Mouse (Mus musculus) C2C12 (cell line): ENCODE measurements at regions not wholly inside any gene's neighbourhood (a gene's known extent, or its start where the extent isn't known, plus 50 kb on each side); places are given as distances from the start of the nearest gene placed in this dataset.
A peak's percentile ranks its signal among the peaks of the same experiment; 100 is the strongest.

Experiments
- H3K27me3 ChIP-seq: one replicate; pipeline ENCODE4 v1.6.1; 2011; ENCODE audit not compliant: control insufficient read depth, insufficient read depth, insufficient read length
- H3K36me3 ChIP-seq: one replicate; pipeline ENCODE4 v1.6.1; 2011; ENCODE audit not compliant: control insufficient read depth, insufficient read depth
- H3K4me3 ChIP-seq: one replicate; pipeline ENCODE4 v1.5.1; 2011; ENCODE audit warnings: mild to moderate bottlenecking, control low read depth; ENCODE audit not compliant: poor library complexity, insufficient read depth, severe bottlenecking
- H3K79me2 ChIP-seq: one replicate; pipeline ENCODE4 v1.6.1; 2011; ENCODE audit not compliant: control insufficient read depth, insufficient read depth
- H3K79me3 ChIP-seq: one replicate; pipeline ENCODE4 v1.6.1; 2011; ENCODE audit warnings: low read depth, control low read depth
- H3ac ChIP-seq: one replicate; pipeline ENCODE3; 2011; ENCODE audit warnings: low read depth; ENCODE audit not compliant: control insufficient read depth, insufficient read length
- CEBPB ChIP-seq: IDR thresholded peaks from one replicate; pipeline ENCODE4 v1.6.1; 2011; ENCODE audit warnings: low read depth, mild to moderate bottlenecking, control low read depth, moderate library complexity
- CTCF ChIP-seq: IDR thresholded peaks from one replicate; pipeline ENCODE4 v1.5.1; 2011; ENCODE audit not compliant: control insufficient read depth, insufficient read depth, insufficient read length
- FOSL1 ChIP-seq: IDR thresholded peaks from one replicate; pipeline ENCODE4 v1.8.0; 2011; ENCODE audit warnings: mild to moderate bottlenecking, low read length; ENCODE audit not compliant: poor library complexity, insufficient read depth, severe bottlenecking
- MAX ChIP-seq: IDR thresholded peaks from one replicate; pipeline ENCODE4 v1.6.1; 2011; ENCODE audit warnings: mild to moderate bottlenecking, control low read depth
- MYOD1 ChIP-seq: IDR thresholded peaks from one replicate; pipeline ENCODE4 v1.6.1; 2011; ENCODE audit warnings: low read depth; ENCODE audit not compliant: control insufficient read depth, insufficient read length
- MYOG ChIP-seq: IDR thresholded peaks from one replicate; pipeline ENCODE4 v1.6.1; 2011; ENCODE audit not compliant: control insufficient read depth, insufficient read length; ENCODE audit errors: extremely low read depth
- USF1 ChIP-seq: IDR thresholded peaks from one replicate; pipeline ENCODE4 v1.6.1; 2011; ENCODE audit warnings: low read depth, mild to moderate bottlenecking, control low read depth, moderate library complexity

- Histone ChIP-seq H3K79me2 (no peaks in the 10 kb centered on the region), H3K36me3 (no peaks in the 10 kb centered on the region), H3K4me3 (no peak overlapping the region), H3ac (no peak overlapping the region), H3K27me3 (no peaks in the 10 kb centered on the region), H3K79me3 (no peaks in the 10 kb centered on the region)
- no peak for TF ChIP-seq CTCF
- no peak for TF ChIP-seq MYOG
- no peak for TF ChIP-seq MAX
- TF ChIP-seq FOSL1: no peak
- no peak for TF ChIP-seq MYOD1
- TF ChIP-seq USF1: no peak
- no peak for TF ChIP-seq CEBPB
Measured at GRCm38 (mm10) chr13:5315011-5315410, 546.3 kb upstream of the Klf6 start.

- no peak overlapping the region for H3ac ChIP-seq
- TF ChIP-seq CTCF (no peak), USF1 (no peak), FOSL1 (no peak), MYOG (no peak), MAX (no peak), CEBPB (no peak), MYOD1 (no peak)
Measured at GRCm38 (mm10) chr13:5317941-5318856, 543.1 kb upstream of the Klf6 start.

GRCm38 (mm10) chr13:5345712-5346111 lies 515.6 kb upstream of the Klf6 start:
- H3K79me2 ChIP-seq: no peaks in the 10 kb centered on the region
- TF ChIP-seq FOSL1 (peak; percentile 88), MYOD1 (no peak), MAX (peak; percentile 25), MYOG (no peak), USF1 (peak; percentile 22), CTCF (no peak), CEBPB (peak; percentile 20)
- H3K79me3 ChIP-seq: no peaks in the 10 kb centered on the region
- H3ac ChIP-seq: no peak overlapping the region
- no peak overlapping the region for H3K4me3 ChIP-seq
- H3K36me3 ChIP-seq: no peaks in the 10 kb centered on the region
- H3K27me3 ChIP-seq: no peaks in the 10 kb centered on the region

More at GRCm38 (mm10) chr13:5317941-5318856, 543.1 kb upstream of the Klf6 start:
- no peak overlapping the region for H3K4me3 ChIP-seq
- H3K36me3 ChIP-seq: no peaks in the 10 kb centered on the region
- H3K79me2 ChIP-seq: no peaks in the 10 kb centered on the region
- no peaks in the 10 kb centered on the region for H3K79me3 ChIP-seq
- no peaks in the 10 kb centered on the region for H3K27me3 ChIP-seq

GRCm38 (mm10) chr13:5347503-5348469 lies 513.5 kb upstream of the Klf6 start:
- Histone ChIP-seq H3K79me2 (no peaks in the 10 kb centered on the region), H3K36me3 (no peaks in the 10 kb centered on the region), H3K27me3 (no peaks in the 10 kb centered on the region), H3K4me3 (no peak overlapping the region), H3K79me3 (no peaks in the 10 kb centered on the region), H3ac (no peak overlapping the region)
- peak; percentile 73 for TF ChIP-seq CEBPB
- TF ChIP-seq MYOG: no peak
- TF ChIP-seq MAX: no peak

- H3K79me3 ChIP-seq: no peaks in the 10 kb centered on the region
- H3K4me3 ChIP-seq: no peak overlapping the region
- no peaks in the 10 kb centered on the region for H3K79me2 ChIP-seq
- H3ac ChIP-seq: no peak overlapping the region
- no peaks in the 10 kb centered on the region for H3K27me3 ChIP-seq
- H3K36me3 ChIP-seq: no peaks in the 10 kb centered on the region
- no peak for TF ChIP-seq CTCF
- TF ChIP-seq MYOD1: no peak
- no peak for TF ChIP-seq FOSL1
- TF ChIP-seq MYOG: no peak
- TF ChIP-seq MAX: no peak
- no peak for TF ChIP-seq USF1
- no peak for TF ChIP-seq CEBPB
Measured at GRCm38 (mm10) chr13:5367058-5367797, 494.1 kb upstream of the Klf6 start.
